Mouse (Mus musculus) midbrain, embryonic 14.5 days (tissue): ENCODE data around the gene Tmem63a. TPM values are rescaled to one million over a fixed set of nuclear protein-coding genes. Genes with fewer than 3 reads are reported as not detected.

ENCODE experiments used
- ATAC-seq: fragments of 200-750 bp; cut with Nextera tagmentation; 2 replicates; pipeline ENCODE4 v1.8.0; 2017; ENCODE audit warnings: moderate number of reproducible peaks, moderate library complexity; ENCODE audit not compliant: low FRiP score, low TSS enrichment
- DNase-seq: peaks from one replicate; pipeline ENCODE4 v3.0.0-alpha.2; 2015
- H3K27ac ChIP-seq: fragments of 300-500 bp; sonication (generic); replicated peaks from 2 replicates; pipeline ENCODE4 v1.5.1; 2014; ENCODE audit warnings: mild to moderate bottlenecking, low read depth, low read length, moderate library complexity
- H3K27me3 ChIP-seq: fragments of 300-500 bp; sonication (generic); 2 replicates; pipeline ENCODE4 v1.6.1; 2014; ENCODE audit warnings: low read length, control low read depth, mixed read lengths; ENCODE audit not compliant: control insufficient read depth, insufficient read depth
- H3K36me3 ChIP-seq: fragments of 300-500 bp; sonication (generic); 2 replicates; pipeline ENCODE4 v1.6.1; 2014; ENCODE audit warnings: low read length, control low read depth; ENCODE audit not compliant: control insufficient read depth, insufficient read depth
- H3K4me1 ChIP-seq: fragments of 300-500 bp; sonication (generic); 2 replicates; pipeline ENCODE4 v1.6.1; 2014; ENCODE audit warnings: mild to moderate bottlenecking, antibody characterized with exemption, low read length, control low read depth; ENCODE audit not compliant: control insufficient read depth, insufficient read depth
- H3K4me2 ChIP-seq: fragments of 300-500 bp; sonication (generic); 2 replicates; pipeline ENCODE4 v1.6.1; 2014; ENCODE audit warnings: mild to moderate bottlenecking, low read length, moderate library complexity
- H3K4me3 ChIP-seq: fragments of 300-500 bp; sonication (generic); replicated peaks from 2 replicates; pipeline ENCODE4 v1.5.1; 2014; ENCODE audit warnings: low read depth, low read length
- H3K9ac ChIP-seq: fragments of 300-500 bp; sonication (generic); replicated peaks from 2 replicates; pipeline ENCODE4 v1.6.1; 2014; ENCODE audit warnings: mild to moderate bottlenecking, low read length, moderate library complexity
- H3K9me3 ChIP-seq: fragments of 300-500 bp; sonication (generic); 2 replicates; pipeline ENCODE4 v1.6.1; 2016; ENCODE audit warnings: low read length, control low read depth, mixed read lengths; ENCODE audit not compliant: control insufficient read depth
- WGBS: fragments of 180-500 bp; shearing (Covaris S2); extraction: QIAGEN DNeasy Blood & Tissue Kit; methylation state at CpG from one replicate; pipeline ENCODE4 v1.1.7; 2014; 5-methylcytosine and 5-hydroxymethylcytosine counted together
- polyA plus RNA-seq: library from polyadenylated mRNA; unstranded; fragments of >200 nt; fragmentation: Nextera tagmentation; extraction: Ambion mirVana; gene quantifications from 2 replicates; pipeline ENCODE4 v1.2.1, GENCODE M21; 2014

Tmem63a gene
- polyA plus RNA-seq, 1 experiment from 2014 or later: 1.2 TPM

GRCm38 (mm10) chr1:180905307-180905706 is 36.8 kb upstream of the Tmem63a start:
- H3K9ac ChIP-seq: peak overlapping the region; percentile 94
- ATAC-seq (no peak), DNase-seq (no peak)
- no peaks in the 10 kb centered on the region for H3K27me3 ChIP-seq
- H3K4me1 ChIP-seq: peaks cover 6% of the 10 kb centered on the region
- no peak overlapping the region for H3K27ac ChIP-seq
- no peaks in the 10 kb centered on the region for H3K9me3 ChIP-seq
- peak overlapping the region; percentile 85 for H3K4me3 ChIP-seq
- WGBS: 65% methylated on average over 6 of the region's 6 CpGs
- peak overlapping the region; percentile 94 for H3K4me2 ChIP-seq
- peaks cover 27% of the 10 kb centered on the region for H3K36me3 ChIP-seq

- no peak overlapping the region for H3K4me3 ChIP-seq
- H3K4me1 ChIP-seq: peaks cover 6% of the 10 kb centered on the region
- H3K9ac ChIP-seq: peak overlapping the region; percentile 94; the same call in 1 of the 2 replicates
- no peaks in the 10 kb centered on the region for H3K27me3 ChIP-seq
- no peak for DNase-seq
- no peaks in the 10 kb centered on the region for H3K9me3 ChIP-seq
- 96% methylated on average over 17 of the region's 17 CpGs for WGBS
- no peak overlapping the region for H3K27ac ChIP-seq
- peaks cover 27% of the 10 kb centered on the region for H3K36me3 ChIP-seq
- H3K4me2 ChIP-seq: peak overlapping the region; percentile 94; the same call in 1 of the 2 replicates
- no peak for ATAC-seq
Observed at GRCm38 (mm10) chr1:180905876-180906275, 36.3 kb upstream of the Tmem63a start.

DNA sequence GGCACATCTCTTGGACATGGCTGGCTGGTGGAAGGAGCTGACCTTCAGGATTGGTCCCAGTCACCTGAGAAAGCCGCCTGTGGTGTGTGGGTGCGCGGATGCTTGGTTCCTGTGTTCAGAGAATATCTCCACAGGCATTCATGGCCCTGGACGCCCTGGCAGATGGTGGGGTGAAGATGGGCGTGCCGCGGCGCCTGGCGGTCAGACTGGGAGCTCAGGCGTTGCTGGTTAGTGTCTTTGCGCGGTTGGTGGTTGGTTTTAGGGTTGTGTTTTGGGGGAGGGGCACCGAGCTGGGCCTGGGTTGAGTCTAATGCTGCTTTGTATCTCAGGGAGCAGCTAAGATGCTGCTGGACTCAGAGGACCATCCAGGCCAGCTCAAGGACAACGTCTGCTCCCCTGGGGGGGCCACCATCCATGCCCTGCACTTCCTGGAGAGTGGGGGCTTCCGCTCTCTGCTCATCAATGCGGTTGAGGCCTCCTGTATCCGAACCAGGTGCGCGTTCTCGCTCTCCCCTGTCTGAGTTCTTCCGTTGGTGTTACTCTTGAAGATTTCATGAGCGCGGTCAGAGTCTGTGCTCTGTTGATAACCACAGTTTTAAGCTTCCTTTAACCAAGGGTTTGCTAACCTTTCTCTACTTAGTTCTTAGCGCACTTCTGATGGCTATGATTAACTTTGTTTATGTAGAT is 35.5 kb upstream of the Tmem63a start:
- H3K9ac ChIP-seq: no peak overlapping the region
- H3K4me1 ChIP-seq: peaks cover 6% of the 10 kb centered on the region
- 93% methylated on average over 24 of the region's 24 CpGs for WGBS
- no peak overlapping the region for H3K4me2 ChIP-seq
- H3K27ac ChIP-seq: no peak overlapping the region
- H3K27me3 ChIP-seq: no peaks in the 10 kb centered on the region
- H3K36me3 ChIP-seq: peaks cover 27% of the 10 kb centered on the region
- H3K9me3 ChIP-seq: no peaks in the 10 kb centered on the region
- H3K4me3 ChIP-seq: no peak overlapping the region
- DNase-seq: no peak
- ATAC-seq: no peak

- Histone ChIP-seq H3K9me3 (no peaks in the 10 kb centered on the region), H3K27ac (no peak overlapping the region), H3K9ac (no peak overlapping the region), H3K27me3 (no peaks in the 10 kb centered on the region), H3K36me3 (peaks cover 23% of the 10 kb centered on the region), H3K4me1 (no peaks in the 10 kb centered on the region), H3K4me2 (no peak overlapping the region), H3K4me3 (no peak overlapping the region)
- WGBS: 51% methylated on average over 8 of the region's 8 CpGs
- ATAC-seq: no peak
- peak; percentile 48 for DNase-seq
Observed at GRCm38 (mm10) chr1:180911138-180911537, 31.0 kb upstream of the Tmem63a start.

GRCm38 (mm10) chr1:180911653-180912287 is 30.4 kb upstream of the Tmem63a start:
- 70% methylated on average over 20 of the region's 20 CpGs for WGBS
- no peaks in the 10 kb centered on the region for H3K4me1 ChIP-seq

DNA sequence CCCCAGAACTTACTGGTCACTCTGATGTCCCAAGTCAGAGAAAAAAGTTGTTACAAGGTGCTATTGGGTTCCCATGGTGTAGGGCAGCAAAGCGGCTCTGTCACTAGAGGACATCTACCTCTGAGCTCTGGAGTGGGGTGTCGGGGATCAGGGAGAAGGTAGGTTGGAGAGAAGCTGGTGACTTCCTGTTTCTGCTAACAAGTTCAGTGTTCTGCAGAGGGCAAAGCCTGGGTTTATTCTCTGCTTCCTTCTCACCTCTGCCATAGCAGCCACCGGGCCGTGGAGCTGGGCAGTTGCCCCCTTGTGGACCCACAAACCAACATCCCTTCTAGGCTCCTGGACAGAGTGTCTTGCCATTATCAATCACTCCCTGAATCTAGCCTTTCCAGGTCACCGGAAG is 29.4 kb upstream of the Tmem63a start:
- 87% methylated on average over 5 of the region's 5 CpGs for WGBS
- ATAC-seq (no peak), DNase-seq (no peak)
- Histone ChIP-seq H3K9me3 (no peaks in the 10 kb centered on the region), H3K27ac (no peak overlapping the region), H3K36me3 (peaks cover 7% of the 10 kb centered on the region), H3K9ac (no peak overlapping the region), H3K4me2 (no peak overlapping the region), H3K27me3 (no peaks in the 10 kb centered on the region), H3K4me1 (no peaks in the 10 kb centered on the region), H3K4me3 (no peak overlapping the region)

More at GRCm38 (mm10) chr1:180911653-180912287, 30.4 kb upstream of the Tmem63a start:
- H3K9me3 ChIP-seq: no peaks in the 10 kb centered on the region
- no peak overlapping the region for H3K27ac ChIP-seq
- H3K4me3 ChIP-seq: no peak overlapping the region
- no peak overlapping the region for H3K4me2 ChIP-seq
- DNase-seq (no peak), ATAC-seq (no peak)
- peaks cover 17% of the 10 kb centered on the region for H3K36me3 ChIP-seq
- no peaks in the 10 kb centered on the region for H3K27me3 ChIP-seq
- no peak overlapping the region for H3K9ac ChIP-seq

GRCm38 (mm10) chr1:180913797-180914196 is 28.3 kb upstream of the Tmem63a start:
- no peaks in the 10 kb centered on the region for H3K4me1 ChIP-seq
- H3K9ac ChIP-seq: no peak overlapping the region
- H3K9me3 ChIP-seq: no peaks in the 10 kb centered on the region
- no peaks in the 10 kb centered on the region for H3K27me3 ChIP-seq
- no peak for ATAC-seq
- 72% methylated on average over 4 of the region's 4 CpGs for WGBS
- no peak overlapping the region for H3K4me2 ChIP-seq
- DNase-seq: no peak
- no peaks in the 10 kb centered on the region for H3K36me3 ChIP-seq
- H3K4me3 ChIP-seq: no peak overlapping the region
- no peak overlapping the region for H3K27ac ChIP-seq

- DNase-seq (no peak), ATAC-seq (no peak)
- no peak overlapping the region for H3K27ac ChIP-seq
- H3K4me3 ChIP-seq: no peak overlapping the region
- H3K9me3 ChIP-seq: no peaks in the 10 kb centered on the region
- no peak overlapping the region for H3K9ac ChIP-seq
- WGBS: 89% methylated on average over 11 of the region's 11 CpGs
- no peaks in the 10 kb centered on the region for H3K36me3 ChIP-seq
- no peaks in the 10 kb centered on the region for H3K4me1 ChIP-seq
- H3K4me2 ChIP-seq: no peak overlapping the region
- H3K27me3 ChIP-seq: no peaks in the 10 kb centered on the region
Observed at GRCm38 (mm10) chr1:180916425-180916824, 25.7 kb upstream of the Tmem63a start.

- H3K27ac ChIP-seq: no peak overlapping the region
- no peak overlapping the region for H3K4me3 ChIP-seq
- ATAC-seq (no peak), DNase-seq (no peak)
- 61% methylated on average over 1 of the region's 1 CpGs for WGBS
- no peaks in the 10 kb centered on the region for H3K4me1 ChIP-seq
- no peaks in the 10 kb centered on the region for H3K27me3 ChIP-seq
- no peaks in the 10 kb centered on the region for H3K9me3 ChIP-seq
- H3K4me2 ChIP-seq: no peak overlapping the region
- H3K9ac ChIP-seq: no peak overlapping the region
- no peaks in the 10 kb centered on the region for H3K36me3 ChIP-seq
Observed at GRCm38 (mm10) chr1:180917053-180917452, 25.1 kb upstream of the Tmem63a start.
